Mouse (Mus musculus) spleen, postnatal 36 days (tissue): ENCODE results near the gene 2010111I01Rik.

ENCODE experiments used
- DNase-seq, 2 experiments: peaks; one replicate each; pipeline ENCODE4 v3.0.0; 2022; ENCODE audit warnings: low spot score in 2 of 2, mixed read lengths in 1 of 2

2010111I01Rik gene

DNA sequence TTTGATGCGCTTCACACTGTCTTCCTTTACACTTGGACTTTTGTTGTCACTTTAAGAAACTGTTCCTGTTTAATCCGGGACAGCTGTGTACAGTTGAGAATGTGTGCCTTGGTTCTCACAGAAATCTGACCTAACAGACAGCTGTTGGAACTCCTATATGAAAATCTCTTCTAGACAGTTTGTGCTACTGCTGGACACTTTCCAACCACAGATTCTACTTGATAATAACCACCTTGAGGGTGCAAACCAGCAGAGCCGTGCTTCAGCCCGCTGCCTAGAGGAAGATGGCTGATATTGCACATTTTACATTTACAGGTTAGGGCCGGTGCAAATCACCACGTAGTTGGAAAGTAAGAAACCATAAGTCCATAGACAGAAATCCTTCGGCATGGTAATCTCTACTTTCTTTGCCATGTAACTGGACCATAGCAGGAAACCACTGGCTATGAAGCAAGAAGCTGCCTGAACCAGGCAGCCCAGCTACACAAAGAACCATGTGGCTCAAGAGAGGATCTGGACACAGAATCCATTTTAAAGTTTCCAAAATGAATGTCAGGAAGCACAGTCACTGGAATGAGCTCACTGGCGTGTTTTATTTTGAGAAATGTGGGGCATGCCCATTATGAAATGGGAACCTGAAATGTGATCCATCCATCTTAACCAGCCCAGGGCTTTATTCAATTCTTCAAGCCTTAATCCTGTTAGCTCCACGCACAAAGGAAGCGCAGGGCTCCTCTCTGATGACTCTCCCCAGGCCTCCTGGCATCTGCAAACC, 148.1 kb downstream of the 2010111I01Rik start:
- DNase-seq = no peak

DNA sequence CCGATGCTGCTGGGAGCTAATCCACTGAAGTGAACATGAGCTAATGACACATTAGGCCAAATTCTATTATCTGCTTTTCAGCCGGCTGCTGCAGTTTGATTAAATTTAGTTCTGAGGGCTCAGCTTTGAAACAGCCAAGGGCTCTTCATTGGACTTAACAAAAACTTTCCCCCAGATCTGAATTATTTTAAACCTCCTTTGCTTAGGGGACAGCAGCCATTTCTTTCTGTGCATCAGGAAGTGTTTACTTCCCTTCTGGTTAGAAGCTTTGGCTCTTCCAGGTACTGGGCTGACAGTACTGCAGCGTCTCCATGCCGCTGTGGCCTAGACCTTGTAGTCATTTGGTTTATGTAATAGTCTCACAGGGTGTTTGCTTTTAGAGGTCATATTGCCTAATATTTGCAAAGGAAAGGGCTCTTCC, 149.2 kb downstream of the 2010111I01Rik start:
- DNase-seq = no peak

DNA sequence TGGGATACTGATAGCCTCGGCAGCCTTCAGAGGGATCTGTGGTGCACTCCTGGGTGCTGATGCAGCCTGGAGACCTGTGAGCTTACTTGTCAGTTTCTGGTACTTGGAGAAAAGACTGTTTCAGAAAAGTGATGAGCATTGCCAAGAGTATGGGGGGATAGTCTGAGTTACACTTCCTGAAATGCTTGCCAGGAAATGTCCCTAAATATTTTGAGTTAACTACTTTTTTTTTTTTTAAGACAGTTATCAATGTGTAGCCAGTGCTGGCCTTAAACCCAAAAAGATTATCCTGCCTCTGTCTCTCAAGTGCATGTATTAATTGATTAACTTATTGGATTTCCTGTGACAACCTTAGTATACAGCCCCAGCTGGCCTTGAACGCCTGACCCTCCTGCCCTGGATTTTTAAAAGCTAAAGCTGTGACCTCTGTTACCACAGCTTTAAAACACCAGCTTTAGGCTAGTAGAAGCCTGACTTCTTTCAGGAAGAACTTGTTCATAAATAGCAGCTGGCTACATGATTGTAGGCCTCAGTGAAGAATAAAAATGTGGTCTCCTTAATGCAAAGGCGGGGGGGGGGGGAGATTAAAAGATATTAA, 150.6 kb downstream of the 2010111I01Rik start:
- no peak for DNase-seq

DNA sequence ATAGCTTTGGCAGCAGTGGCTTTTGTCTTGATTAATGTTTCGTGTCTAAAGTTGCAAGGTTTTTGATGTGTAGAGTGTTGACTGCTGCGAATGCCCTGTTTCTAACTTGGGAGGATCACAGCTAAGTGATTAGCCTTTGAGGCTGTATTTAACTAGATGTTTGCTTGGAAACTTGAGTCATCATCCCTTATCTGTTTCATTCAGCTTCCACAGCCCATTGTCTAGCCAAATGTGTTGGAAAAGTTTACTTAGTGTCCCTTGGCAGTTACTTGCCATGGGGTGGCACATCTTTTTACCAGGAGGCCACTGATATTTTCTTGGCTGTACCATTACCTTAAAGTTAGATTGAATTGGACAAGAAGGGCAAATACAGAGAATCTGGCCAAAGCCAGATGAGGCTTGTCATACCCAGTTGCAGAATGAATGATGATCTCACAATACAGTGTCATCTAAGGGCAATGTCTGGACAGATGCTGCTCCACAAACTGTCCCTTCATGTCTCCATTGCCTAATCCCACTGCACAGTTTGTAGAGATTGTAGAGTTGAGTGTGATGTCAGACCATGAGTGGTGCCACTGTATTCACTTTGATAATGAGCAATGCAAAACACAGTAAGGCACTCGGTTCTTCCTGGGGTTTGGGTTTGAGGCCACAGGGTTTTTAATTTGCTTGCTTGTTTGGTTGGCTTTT, 152.9 kb downstream of the 2010111I01Rik start:
- no peak for DNase-seq

DNA sequence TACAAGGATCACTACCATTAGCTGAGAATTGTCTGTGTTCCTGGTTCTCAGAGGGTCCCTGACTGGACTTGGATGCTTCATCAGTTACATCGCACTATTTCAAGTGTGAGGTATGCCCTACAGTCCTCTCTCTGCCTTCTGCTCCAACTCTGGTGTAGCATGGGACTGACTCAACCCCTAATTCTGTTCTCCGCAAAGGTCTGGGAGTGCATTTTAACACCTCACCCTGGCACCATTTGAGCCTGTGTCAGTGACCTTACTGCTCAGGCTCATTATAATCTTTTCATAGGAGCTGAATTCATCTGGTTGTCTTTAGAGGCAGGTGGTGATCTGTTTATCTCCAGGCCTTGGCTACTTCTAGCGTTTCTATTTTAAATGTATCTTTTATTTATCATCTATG, 154.0 kb downstream of the 2010111I01Rik start:
- no peak for DNase-seq

DNA sequence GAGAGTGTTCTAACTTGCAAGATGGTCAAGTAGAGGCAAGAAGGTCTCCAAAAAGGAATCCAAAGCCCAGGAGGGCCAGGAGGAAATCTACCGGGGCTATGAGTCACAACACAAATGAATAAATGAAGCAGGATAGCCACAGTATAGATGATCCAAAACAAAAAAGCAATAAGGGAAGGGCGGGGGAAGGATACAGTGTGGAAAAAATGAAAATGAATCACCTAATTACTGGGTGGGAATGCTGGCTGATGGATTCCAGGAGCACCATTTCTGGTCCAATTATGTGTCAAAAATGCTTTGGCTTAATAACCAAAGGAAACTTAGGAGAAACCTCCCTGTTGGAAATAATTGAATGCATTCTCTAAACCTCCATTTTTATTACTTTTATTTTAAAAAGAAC, 155.6 kb downstream of the 2010111I01Rik start:
- DNase-seq = no peak

DNA sequence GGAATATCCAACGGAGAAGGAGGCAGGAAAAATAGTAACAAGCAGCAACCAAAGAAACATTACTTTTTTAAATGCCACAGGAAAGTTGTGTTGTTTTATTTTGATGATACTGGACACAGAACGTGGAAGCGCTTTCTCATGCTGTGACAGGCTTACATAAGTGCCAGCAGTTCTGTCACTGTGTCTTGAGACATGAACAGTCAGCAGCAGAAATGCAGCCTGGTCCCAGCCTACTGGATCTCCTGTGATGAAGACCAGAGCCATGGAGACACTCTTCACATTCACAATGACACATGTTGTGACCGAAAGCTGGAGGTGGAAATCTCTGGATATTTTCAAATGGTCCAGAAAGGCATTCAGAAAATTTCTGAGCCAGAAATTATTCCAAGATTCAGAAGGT, 157.1 kb downstream of the 2010111I01Rik start:
- no peak for DNase-seq

DNA sequence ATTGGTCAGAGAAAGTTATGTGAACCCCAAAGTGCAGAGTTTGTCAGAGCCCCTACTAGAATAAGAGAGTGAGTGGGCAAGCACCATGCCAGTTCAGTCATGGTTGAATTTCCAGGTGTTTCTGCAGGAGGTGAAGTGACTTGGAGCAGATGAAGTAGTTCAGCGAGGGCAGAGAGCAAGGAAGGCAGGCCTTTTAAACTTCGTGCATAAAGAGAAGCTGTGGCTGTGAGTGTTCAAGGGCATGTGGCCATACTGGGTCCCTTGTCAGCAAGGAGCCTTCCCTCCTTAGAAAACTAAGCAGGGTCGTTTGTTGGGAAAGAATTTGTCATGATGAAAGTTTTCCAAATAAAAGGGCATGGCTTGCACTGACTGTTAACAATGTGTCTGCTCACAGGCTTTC, 161.5 kb downstream of the 2010111I01Rik start:
- no peak for DNase-seq

DNA sequence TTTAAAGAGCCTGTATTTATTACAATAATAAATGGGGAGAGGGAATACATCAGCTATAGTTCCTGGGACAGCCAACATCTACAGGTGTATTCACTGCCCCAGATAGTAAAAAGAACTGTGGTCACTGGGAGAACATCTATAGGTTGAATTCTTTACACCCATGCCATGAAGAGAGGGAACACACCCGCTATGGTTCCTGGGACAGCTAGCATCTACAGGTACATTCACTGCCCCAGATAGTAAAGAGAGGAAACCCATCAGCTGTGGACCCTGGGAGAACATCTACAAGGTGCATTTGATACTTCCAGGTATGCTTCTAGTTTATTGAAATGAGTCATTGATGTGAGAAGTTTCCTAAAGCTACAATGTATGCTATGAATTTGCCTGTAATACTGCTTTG, 162.8 kb downstream of the 2010111I01Rik start:
- no peak for DNase-seq

DNA sequence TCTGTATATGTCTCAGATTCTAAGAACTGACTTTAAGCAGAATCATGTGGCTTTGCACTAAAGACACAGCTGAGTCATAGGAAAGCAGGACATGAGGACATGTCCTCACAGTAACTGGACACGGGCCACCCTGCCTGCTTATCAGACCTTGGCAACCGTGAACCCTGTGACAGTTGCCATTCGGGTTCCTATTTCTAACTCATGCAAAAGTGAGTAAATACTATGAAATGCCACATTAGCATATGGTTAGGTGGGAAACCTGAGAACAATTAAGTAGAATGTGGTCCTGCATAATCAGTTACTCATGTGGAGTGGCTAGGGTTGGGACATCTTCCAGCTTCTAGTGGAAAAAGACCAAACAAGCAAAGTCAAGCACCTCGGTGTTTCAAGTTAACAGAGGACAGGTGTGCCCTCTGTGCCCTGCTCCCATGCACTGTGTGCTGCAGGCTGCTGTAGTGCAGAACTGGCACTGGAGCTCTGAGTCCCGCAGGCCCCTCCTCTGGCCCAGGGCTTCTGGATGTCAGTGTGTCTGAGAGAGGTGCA, 170.3 kb downstream of the 2010111I01Rik start:
- no peak for DNase-seq

DNA sequence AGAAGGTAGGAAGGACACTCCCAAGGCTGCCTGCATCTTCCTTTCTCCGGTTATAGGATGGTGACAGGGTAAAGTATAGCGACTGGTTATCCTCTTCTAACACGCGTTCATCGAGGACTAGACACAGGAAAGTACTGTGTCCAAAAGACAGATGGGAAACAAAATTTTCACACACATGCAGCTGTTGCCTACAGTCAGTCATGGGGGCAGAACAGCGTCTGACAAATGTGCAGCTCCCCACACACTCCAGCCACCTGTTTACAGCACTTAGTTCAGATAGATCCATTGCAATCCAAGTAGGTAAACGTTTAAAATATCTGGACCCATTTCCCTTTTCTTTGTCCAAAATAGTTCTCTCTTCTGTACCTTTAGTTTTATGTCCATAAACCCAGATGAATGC, 171.3 kb downstream of the 2010111I01Rik start:
- DNase-seq = no peak

DNA sequence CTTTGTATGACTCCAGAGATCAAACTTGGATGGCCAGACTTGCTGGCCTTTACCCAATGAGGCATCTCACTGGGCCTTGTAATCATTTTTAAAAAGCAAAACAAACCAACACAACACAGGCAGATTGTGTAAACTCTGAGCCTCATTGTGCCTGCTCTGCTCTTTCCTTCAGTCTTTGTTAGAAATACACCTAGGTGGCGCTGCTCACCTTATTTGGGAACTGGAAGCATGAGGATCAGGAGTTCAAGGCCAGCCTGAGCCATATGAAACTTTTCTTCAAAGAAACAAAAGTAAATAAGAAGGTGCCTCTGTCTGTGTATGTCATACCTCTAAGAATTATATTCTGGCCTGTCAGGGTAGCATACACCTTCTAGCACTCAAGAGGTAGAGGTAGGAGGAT, 172.1 kb downstream of the 2010111I01Rik start:
- DNase-seq = no peak

DNA sequence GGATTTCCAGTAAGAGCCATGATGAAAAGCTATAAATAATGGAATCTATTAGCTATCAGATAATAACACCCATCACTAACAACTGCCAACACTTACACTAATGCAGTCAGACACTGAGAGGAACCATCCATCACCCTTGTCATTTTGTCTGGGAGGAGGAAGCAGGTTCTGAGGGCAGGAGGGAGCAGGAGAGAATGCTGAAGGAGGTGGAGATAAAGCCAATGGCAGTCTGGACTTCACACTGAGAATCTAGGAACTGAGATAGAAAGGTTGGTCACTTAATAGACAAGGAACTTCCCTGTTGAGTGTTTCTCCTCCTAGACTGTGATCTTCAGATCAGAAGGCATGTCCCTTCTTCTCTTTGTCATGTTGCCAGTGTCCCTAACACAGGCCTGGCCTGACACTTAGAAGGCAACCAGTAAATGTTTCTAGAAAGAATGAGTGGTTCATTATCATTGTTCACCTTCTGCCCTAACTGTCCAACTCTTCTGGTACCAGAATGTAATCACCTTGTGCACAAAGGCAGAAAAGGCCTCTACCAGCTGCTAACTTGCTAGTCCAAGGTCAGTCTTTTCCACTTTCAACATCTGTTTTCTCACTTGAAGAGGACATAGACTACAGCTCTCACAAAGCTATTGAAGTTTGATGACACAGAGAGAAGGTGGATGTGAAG, 173.8 kb downstream of the 2010111I01Rik start:
- no peak for DNase-seq

DNA sequence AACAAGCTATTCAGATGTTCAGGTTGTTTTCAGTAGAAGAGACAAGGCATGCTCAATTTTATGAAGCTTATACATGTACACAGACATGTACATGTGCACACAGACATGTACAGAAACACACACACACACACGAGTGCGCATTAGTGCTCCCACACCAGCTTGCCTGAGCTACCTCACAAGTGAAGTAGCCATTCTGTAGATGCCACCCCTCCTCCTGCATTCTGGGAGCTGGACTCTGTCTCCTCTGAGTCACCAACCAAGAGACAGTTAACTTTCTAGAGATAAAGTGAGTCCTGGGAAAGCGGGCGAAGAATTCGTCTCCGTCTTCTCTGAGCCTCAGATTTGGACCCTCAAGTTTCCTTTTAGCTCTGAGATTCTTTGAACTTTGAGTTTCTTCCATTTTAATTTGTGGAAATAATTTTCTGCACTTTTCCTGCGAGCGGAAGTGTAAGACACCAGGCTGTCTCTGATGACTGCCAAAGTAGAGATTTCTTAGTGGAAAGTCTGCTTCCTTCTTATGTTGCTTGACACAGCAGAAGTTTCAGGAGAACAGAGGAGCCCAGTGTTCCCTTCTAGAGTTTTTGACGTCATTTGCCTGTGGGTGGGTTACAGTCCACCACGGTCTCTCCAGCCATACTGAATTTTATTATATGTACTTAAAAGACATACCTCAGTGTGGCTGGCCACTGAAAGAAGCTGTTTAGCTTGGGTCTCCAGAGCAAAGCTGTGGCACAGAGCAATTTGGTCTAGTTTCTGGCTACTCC, 175.0 kb downstream of the 2010111I01Rik start:
- no peak for DNase-seq

DNA sequence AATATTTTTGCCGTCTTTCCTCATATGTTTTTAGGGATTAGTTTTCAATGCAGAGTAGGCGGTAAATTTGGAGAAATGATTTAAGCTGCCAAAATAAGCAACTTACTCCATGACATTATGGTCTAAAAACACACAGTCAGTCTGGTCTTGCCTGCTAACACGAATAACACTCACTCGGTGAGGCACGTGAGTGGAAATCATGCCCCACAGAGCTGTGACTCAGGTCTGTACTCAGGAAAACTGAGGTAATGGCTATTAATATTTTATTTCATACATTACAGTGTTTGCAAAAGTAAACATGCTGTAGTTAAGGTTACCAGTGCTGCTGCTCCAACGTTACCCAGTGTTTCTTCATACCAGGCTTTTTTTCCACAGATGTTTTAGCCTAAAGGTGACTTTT, 176.1 kb downstream of the 2010111I01Rik start:
- no peak for DNase-seq

DNA sequence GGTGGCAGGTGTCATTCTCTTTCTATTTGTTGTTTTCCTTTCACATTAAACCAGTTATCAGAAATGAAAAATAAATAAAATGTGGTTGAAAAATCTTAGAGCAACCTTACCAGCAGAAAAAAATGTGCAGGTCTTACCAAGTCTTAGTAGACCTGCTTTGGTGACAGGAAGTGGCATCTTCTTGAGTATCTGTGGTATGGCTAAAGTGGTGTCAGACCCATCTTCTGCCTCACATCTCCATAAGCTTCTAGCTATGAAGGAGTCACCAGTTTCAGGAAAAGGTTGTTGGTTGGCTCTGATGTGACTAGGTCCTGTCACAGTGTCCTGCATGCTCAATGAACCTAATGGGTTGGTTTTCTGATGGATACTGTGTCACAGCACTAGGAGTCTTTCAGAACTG, 176.6 kb downstream of the 2010111I01Rik start:
- DNase-seq = no peak

DNA sequence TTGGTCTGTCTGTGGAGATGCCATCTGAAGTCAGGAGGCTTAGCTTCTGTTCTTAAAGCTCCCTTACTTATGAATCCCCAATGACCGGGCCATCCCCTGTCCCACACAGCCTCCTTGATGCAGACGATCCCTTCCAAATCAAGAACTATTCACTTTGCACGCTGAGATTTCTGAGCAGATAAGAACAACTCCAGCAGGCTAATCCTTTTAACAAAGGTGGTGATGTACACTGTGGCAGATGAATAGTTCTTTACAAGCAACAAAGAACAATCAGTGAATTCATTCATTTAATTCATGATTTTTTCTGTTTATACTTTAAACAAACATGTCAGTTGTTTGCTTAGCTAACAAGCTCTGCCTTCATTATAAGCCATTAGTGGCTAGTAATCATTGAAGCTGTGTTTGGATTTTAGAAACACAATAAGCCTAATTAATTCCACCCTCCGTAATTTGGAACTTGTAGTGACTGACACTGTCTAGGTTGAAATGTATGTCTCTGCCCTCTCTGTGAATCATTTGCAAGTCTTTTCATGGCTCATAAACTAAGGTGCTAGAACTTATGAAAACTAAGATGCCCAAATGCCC, 182.0 kb downstream of the 2010111I01Rik start:
- DNase-seq = no peak

DNA sequence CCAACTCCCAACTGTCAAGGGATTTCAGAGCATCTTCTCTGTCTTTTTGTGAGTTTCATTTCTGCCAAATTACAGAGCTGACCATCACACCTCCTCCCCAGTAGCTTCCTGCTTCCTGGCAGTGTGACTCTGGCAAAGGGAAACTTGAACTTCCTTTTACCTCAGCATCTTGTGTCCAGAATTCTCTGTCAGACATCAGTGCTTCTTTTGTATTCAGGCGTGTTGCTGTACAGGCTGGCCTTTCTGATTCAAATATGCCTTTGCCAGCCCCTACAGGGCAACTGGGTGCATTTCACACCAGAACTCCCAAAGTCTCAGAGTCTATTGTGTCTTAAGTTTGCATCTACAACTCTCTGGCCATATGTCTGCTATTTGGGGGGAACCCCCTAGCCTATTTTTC, 183.5 kb downstream of the 2010111I01Rik start:
- DNase-seq = no peak

DNA sequence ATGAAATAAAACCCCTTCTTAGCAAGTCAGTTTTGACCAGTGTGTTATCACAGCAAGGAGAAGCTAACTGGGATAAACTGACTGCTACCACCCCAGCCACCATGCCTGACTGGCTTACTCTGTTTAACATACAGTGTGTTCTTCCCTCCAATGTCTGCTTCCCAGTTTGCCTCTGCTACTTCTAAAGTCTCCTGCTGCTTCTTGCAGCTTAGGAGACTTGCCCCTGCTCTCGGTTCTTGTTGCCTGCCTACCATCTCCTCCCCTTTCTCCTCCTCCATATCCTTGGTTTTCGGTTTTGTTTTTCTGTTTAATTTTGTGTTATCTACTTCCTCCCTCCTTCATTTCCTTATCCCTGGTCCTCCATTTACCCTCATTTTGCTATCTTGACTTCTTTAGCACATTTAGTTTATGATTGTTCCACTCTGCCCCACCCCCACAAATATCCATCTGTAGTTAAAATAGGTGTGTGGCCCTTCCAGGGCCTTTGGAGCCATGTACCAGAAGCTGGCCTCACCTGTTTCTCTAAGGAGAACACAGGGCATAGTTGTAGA, 185.9 kb downstream of the 2010111I01Rik start:
- no peak for DNase-seq

DNA sequence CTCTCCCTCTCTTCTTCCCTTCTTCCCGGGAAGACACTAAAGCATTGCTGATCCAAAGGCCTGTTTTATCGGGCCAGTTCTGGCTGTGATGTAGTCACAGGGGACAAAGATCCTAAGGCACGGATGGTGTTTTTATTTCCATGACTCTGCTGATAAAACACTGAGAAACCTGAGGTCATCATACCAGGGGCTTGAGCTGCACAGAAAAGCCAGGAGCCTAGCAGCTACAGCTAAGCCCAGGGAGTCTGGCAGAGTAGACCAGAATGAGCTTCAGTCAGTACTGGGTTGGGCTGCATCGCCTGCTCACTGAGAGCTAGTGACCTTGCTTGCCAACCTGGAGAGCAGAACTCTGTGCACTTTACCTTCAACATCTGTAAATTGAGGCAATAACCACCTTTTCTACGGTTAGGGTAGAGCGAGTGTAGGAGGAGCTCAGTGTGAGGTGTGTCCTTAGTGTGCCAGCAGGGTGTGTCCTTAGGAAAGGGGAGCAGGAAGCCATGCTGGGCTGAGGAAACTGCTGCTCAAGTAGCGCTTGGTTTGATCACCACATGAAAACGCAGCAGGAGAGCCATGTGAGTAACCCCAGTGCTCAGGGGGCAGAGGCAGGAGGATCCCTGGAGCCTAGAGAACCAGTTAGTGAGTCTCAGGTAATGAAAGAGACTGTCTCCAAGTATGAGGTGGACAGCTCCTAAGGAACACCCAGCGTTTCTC, 186.5 kb downstream of the 2010111I01Rik start:
- no peak for DNase-seq
